Mouse (Mus musculus) liver, embryonic 14.5 days (tissue): ENCODE measurements at regions not wholly inside any gene's neighbourhood (a gene's known extent, or its start where the extent isn't known, plus 50 kb on each side); places are given as distances from the start of the nearest gene placed in this dataset.

Source experiments
- CTCF ChIP-seq: IDR thresholded peaks from 2 replicates; pipeline ENCODE4 v1.5.1; 2016; ENCODE audit warnings: antibody characterized with exemption, low read depth, control low read depth
- EP300 ChIP-seq: IDR thresholded peaks from 2 replicates; pipeline ENCODE4 v1.6.1; 2016; ENCODE audit warnings: antibody characterized with exemption, low read depth

DNA sequence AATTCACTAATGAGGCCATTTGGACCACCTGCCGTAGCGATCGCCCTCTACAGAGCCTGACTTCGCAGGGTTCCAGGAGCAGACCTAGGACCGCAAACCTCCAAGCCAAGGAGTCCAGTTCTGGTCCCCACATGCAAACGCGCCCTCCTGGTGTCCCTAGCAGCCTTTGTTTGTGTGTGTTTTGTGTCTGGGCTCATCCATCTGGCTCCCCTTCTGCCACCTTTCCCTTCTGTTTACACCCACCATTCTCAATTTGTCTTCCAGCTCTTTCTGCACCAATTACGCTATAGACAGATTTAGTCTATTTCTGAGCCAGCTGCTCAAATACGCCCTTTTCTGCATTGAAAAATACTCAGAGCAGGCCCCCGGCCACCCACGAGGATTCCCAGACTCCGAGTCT, 54.1 kb upstream of the Slc7a1 start:
- TF ChIP-seq EP300 (no peak), CTCF (no peak)
